Mouse (Mus musculus) kidney, adult 2 months (tissue): ENCODE data around the gene Adm2.

ENCODE experiments used
- CTCF ChIP-seq: fragments of 200-500 bp; conservative IDR thresholded peaks from 2 replicates; pipeline ENCODE4 v1.5.1; 2011; ENCODE audit warnings: low read depth, mild to moderate bottlenecking, control low read depth, low read length, moderate library complexity, mixed read lengths; ENCODE audit not compliant: insufficient read depth, insufficient read length
- POLR2A ChIP-seq: fragments of 200-500 bp; IDR thresholded peaks from one replicate; pipeline ENCODE4 v1.6.1; 2011; ENCODE audit warnings: low read depth, low read length, control low read depth

DNA sequence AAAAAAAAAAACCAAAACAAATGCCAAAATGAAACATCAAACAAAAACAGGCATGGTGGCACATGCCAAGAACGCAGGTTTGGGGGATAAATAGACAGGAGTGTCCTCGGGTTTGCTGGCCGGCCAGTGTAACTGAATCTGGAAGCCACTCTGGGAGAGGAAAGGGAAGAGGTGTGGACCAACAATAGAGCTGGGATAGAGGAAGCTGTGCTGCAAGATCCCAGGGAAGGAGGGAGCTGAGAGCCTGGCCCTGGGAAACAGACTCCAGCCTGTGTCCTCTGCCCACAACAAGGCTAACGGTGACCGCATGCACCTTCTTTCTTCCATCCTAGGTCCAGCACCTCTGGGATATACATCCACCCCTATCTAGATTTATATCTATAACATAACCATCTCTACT lies 27.9 kb downstream of the Adm2 start:
- TF ChIP-seq CTCF (no peak), POLR2A (no peak)
